Mouse (Mus musculus): ENCODE results near the gene Olfr461.
"Not testable (repeated sequence)": the region's sequence is repeated elsewhere in the genome, so short reads cannot be mapped to it uniquely, and the experiment has no call there.

Gene Olfr461

DNA sequence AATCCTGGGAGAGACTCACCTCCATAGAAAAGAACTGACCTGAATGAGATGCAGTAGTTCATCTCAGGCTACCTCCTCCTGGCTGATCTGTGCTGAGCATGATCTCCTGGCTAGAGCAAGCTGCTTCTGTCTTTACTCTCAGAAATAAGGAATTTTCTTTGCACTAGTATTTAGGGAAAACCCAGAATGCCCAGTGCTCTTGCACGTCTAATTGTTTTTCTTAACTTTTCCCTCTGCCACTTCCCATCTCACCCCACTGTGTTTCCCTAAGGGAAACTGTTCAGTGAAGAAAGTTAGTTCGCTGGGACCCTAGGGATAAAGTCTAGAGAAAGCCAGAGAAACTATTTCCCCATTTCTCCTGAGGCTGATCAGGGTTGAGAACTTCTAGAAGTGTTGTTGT, at the start of gene Olfr461:
TSS of gene Olfr461 (minus strand) at position 101 of the 400 bp plus-strand sequence.
- DNase-seq (ENCODE audit: low read depth, low spot score): no peak

DNA sequence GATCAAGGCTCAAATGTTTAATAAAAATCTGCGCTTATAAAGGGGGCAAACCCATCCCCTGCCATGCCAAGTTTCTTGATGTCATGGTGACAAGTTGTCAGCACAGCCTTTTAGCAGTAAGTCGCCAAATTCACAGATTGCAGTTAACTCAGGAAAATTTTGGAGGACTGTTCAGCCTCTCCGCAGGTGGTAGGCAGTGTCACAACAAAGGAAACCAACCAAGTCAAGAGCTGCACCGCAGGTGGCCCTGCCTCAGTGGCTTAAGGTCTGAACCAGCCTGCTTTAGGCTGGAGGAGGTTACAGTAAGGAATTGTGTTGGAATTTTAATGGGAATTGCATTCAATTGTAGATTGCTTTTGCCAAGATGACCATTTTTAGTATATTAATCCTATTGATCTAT, 43.7 kb upstream of the Olfr461 start:
- DNase-seq (ENCODE audit: low read depth, low spot score): not testable (repeated sequence)

DNA sequence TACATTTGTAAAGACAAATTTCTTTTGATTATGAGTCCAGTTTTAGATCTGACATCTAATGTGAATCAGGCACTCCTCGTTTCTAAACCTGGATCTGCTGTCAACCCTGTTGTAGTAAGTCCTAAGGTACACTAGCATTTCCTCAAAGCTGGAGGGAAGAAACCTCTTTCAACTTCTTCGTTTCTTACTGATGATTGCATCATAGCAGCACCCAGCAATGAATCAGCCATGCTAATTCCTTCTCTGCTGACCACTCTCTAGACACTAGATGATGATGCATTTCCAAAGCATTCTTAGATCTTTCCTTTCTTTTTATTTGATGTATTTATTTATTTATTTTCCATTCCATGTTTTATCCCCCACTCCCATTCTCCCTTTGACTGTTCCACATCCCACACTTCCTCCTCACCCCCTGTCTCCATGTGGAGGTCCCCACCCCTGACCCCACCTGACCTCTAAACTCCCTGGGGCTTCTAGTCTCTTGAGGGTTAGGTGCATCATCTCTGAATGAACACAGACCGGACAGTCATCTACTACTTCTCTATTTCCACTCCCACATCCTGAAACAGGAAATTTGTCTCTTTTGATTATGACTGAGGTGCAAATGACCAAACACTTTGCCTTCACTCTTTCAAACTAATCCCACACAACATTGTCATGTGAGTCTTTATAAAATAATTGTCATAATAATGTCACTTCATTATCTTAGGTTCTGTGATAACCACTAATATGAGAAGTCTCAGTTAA, 40.1 kb upstream of the Olfr461 start:
- no peak for DNase-seq (ENCODE audit: low read depth, low spot score)

DNA sequence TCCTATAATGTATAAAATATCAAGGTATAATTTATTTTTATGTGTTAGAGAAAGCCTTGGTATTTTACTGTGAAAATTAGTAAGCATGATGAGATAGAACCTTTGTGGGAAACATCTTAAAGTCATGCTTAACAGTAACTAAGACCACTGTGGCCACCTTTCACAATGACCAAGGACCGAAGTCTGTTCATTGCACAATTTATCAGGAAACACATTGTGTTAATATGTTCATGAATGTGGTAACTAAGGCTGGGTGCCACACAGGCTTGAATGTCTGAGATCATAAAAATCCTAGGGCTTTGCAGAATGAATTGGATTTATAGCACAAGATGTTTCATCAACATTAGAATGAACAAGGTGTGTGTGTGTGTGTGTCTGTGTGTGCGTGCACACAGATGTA, 33.5 kb upstream of the Olfr461 start:
- no peak for DNase-seq (ENCODE audit: low read depth, low spot score)

DNA sequence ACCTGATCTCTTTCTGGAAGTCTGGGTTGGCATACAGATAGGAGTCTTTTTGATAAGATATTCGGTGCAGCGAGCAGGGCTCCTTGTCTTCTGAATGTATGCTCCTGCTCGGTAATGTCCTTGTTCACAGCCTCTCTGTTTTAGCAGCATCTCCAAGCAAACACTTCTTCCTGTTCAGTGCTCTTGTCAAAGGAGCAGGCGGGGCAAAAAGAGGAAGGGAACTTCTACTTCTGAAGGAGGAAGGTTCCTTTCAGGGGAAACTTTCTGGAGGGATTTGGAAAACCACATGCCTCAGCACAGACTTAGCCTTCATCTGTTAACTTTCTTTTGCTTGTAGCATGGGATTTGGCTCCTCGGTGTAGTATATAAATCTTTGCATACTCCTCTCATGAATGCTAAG, 30.8 kb upstream of the Olfr461 start, which contains the start of gene Clec5a:
TSS of gene Clec5a (minus strand) at position 177 of the 400 bp plus-strand sequence.
- DNase-seq (ENCODE audit: low read depth, low spot score): no peak

DNA sequence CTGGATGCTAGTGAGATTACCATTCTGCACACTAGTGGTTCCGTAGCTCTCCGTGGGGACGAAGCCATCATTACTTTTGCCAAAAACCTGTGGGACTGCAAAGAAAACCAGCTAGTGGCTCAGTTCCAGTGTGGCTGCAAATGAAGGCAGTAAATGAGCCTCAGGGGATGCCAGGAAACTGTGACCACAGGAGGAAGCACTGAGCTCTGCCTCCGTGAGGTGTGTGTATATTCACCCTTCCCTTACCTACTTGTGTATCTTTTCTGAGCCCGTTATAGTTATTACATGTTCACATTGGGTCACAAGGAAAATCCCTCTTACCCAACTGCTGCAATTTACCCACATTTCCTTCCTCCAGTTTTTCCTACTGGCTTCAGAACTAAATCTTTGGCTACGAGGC, 29.5 kb upstream of the Olfr461 start:
- no peak for DNase-seq (ENCODE audit: low read depth, low spot score)

DNA sequence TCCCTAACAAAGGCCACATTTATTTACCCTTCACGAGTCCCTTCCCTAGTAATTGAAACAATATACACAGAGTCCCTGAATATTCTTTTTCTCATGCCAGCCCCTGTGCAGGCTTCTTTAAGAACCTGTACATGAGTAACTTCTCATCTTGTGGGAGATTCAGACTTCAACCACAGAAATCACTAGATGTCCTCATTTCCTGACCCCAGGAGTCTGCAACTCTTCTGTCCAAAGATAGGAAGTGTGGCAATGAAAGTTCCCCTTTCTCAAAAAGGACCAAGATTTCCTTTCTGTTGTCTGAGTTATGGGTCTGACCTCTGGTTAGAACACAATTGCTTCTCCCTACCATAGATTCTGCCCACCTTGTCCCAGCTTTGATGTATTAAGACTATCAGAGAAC, 21.5 kb upstream of the Olfr461 start:
- DNase-seq (ENCODE audit: low read depth, low spot score): no peak

DNA sequence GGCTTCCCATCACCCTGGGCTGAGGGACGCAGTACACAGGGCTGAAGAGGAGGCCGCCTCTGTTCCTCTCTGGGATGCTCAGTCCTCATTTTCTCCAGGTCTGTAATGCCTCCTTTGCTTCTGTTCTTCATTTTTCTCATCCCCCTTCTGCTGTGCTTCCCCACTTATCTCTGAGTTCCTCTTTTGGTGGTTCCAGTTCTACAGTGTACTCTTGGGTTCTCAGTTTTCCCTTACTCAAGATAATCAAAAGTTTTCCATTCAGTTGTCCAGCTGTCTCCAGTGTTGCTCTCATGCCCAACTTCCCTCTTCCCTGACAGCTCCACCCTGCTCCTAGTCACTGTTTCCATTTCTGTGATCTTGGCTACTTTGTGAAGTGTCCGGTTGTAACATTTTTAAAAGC, 18.8 kb upstream of the Olfr461 start:
- DNase-seq (ENCODE audit: low read depth, low spot score): no peak

DNA sequence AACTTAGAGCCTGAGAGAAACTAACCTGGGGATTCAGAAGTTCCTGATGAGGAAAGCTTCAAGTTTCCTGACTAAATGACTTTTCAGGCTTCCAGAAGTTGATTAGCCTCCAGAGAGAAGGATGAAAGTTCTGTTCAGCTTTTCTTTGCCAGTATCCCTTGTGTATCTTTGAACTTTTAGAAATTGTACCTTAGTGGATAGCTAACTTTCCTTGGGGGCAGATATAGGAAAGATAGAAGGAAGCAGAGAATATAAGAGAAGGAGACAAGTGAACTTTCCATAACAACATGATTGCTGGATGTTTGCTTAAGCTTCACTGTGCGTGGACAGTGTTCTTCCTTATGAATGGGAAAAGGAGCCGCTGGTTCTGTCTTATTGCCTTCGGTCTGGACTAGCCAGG, 14.3 kb upstream of the Olfr461 start, which contains the start of gene Olfr460:
TSS of gene Olfr460 (plus strand) at position 301 of the 400 bp plus-strand sequence.
- no peak for DNase-seq (ENCODE audit: low read depth, low spot score)

DNA sequence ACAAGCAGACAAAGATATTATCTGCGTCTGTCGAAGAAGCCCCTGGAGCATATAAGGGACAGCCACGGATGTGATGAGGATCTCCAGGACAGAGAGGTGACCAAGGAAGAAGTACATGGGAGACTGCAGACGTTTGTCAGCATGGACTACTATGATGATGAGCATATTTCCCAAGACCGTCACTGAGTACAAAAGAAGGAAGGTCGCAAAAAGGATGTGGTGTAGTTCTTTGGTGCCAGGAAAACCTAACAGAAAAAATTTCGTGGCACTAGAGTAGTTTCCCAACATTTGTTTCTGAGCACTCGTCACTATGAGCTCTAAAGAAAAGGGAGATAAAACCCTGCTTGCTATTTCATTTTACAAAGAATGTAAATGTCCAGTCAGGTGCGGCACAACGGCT, 10.2 kb downstream of the Olfr461 start:
- no peak for DNase-seq (ENCODE audit: low read depth, low spot score)

DNA sequence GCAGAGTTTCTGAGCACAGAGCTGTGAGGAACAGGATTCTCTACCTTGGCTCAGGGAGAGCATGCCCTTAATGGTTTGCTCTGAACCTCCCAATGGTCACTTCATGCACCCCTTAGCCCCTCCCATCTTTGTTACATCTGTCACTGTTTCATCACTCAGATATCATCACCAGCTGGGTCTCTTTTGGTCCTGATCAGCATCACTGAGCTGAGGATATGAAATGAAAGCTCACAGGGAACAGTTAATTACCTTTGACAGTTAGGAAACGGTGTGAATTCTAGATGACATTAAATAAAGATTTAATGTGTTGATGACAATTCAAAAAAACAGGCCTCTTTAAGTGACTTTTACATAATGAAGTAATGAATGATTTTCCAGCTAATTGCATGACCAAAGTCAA, 35.4 kb downstream of the Olfr461 start, which contains the start of gene Prss37:
TSS of gene Prss37 (minus strand) at position 101 of the 400 bp plus-strand sequence.
- DNase-seq (ENCODE audit: low read depth, low spot score): no peak

DNA sequence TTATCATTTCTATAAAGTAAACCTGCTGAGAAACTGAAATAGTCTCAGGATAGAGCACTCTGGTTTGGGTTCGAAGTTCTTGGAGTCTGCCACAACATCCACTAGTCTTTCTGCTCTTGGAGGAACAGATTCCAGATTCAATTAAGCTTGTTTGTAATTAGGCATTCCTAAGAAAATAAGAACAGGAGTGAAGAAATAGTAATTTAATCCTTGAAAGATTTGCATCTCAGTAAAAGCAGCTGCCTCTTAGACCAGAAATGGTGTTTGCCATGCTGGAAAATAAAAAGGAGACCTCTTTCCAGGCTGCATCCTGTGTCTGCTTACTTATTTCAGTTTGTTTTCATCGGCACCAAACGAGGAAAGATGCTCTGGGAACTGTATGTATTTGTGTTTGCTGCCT, 61.6 kb downstream of the Olfr461 start, which contains the start of gene Tas2r108:
TSS of gene Tas2r108 (plus strand) at position 301 of the 400 bp plus-strand sequence.
- no peak for DNase-seq (ENCODE audit: low read depth, low spot score)
